Comparison of ENCODE assay signal across 7 mouse cellular contexts in genomic region chr11:79992592-79993355, GRCm38 (mm10). TPM values are rescaled to one million over a fixed set of nuclear protein-coding genes. Genes with fewer than 3 reads are reported as not detected.
DNase-seq lines count a peak whose midpoint lies in the region; ATAC-seq lines count a peak whose summit lies in the region.

TSS of gene Suz12 (plus strand) at chr11:79993106.

- peak; percentile 93 for DNase-seq in adrenal gland, adult 8-10 months
- DNase-seq in embryo, embryonic 9.5 days (ENCODE audit: extremely low spot score) = peak; percentile 98
- peak; percentile 89 to 95 for DNase-seq in gastrocnemius, postnatal 4 days (ENCODE audit: low spot score in 2 of 2)
- peak; percentile 92 to 95 for DNase-seq in left cerebral cortex, postnatal 36 days (ENCODE audit: low spot score in 2 of 2)
- DNase-seq in midbrain, embryonic 11.5 days (ENCODE audit: low spot score, missing footprints) = peak; percentile 100
- DNase-seq in skeletal muscle tissue, adult 2 months (ENCODE audit: low read depth, low spot score) = peak; percentile 89

- peak; percentile 95 for ATAC-seq in intestine, embryonic 16.5 days
- peak; percentile 94 for ATAC-seq in midbrain, embryonic 11.5 days (ENCODE audit: low FRiP score)

- H3K27me3 ChIP-seq in intestine, embryonic 16.5 days (replicated peaks; ENCODE audit: control insufficient read depth, insufficient read depth, low read length) = no peaks in the 10 kb centered on the region
- no peaks in the 10 kb centered on the region for H3K27me3 ChIP-seq in midbrain, embryonic 11.5 days (ENCODE audit: control insufficient read depth, insufficient read depth, low read length)

- no peaks in the 10 kb centered on the region for H3K9me3 ChIP-seq in intestine, embryonic 16.5 days (ENCODE audit: control insufficient read depth, low read length)
- no peaks in the 10 kb centered on the region for H3K9me3 ChIP-seq in midbrain, embryonic 11.5 days (ENCODE audit: control insufficient read depth, low read length)

- no peaks in the 10 kb centered on the region for H3K36me3 ChIP-seq in intestine, embryonic 16.5 days (ENCODE audit: control insufficient read depth, insufficient read depth, low read length)
- 0 out of 2 replicates have a peak, but pooled peaks cover 4% of the 10 kb centered on the region for H3K36me3 ChIP-seq in midbrain, embryonic 11.5 days (ENCODE audit: control insufficient read depth, insufficient read depth, low read length)

- no peaks in the 10 kb centered on the region for H3K4me1 ChIP-seq in intestine, embryonic 16.5 days (ENCODE audit: control insufficient read depth, insufficient read depth, low read length)
- H3K4me1 ChIP-seq in midbrain, embryonic 11.5 days (ENCODE audit: control insufficient read depth, insufficient read depth, low read length) = peaks cover 6% of the 10 kb centered on the region

- H3K4me3 ChIP-seq in intestine, embryonic 16.5 days (ENCODE audit: low read length) = peak within 1 kb of the TSS; percentile 86
- peak within 1 kb of the TSS; percentile 98 for H3K4me3 ChIP-seq in midbrain, embryonic 11.5 days (ENCODE audit: low read depth, low read length)

- H3K27ac ChIP-seq in intestine, embryonic 16.5 days (ENCODE audit: low read length) = peak within 1 kb of the TSS; percentile 100
- peak within 1 kb of the TSS; percentile 99 for H3K27ac ChIP-seq in midbrain, embryonic 11.5 days (ENCODE audit: low read depth, low read length)

- peak within 1 kb of the TSS; percentile 97 for H3K9ac ChIP-seq in intestine, embryonic 16.5 days (ENCODE audit: low read depth, low read length)
- peak within 1 kb of the TSS; percentile 94 for H3K9ac ChIP-seq in midbrain, embryonic 11.5 days (ENCODE audit: low read length)

- intact Hi-C loops in left cerebral cortex, postnatal 36 days (cut with DNase I) = loop anchor here (2.0 kb wide), 1 partner anchor 30 kb away; the partner anchor contains the start of gene Utp6

- WGBS in intestine, embryonic 16.5 days = under 1% methylated on average over 47 of the region's 74 CpGs
- under 1% methylated on average over 60 of the region's 74 CpGs for WGBS in midbrain, embryonic 11.5 days

- peak within 1 kb of the TSS; percentile 87 for H3K4me2 ChIP-seq in intestine, embryonic 16.5 days (ENCODE audit: low read depth, low read length)
- H3K4me2 ChIP-seq in midbrain, embryonic 11.5 days = peak within 1 kb of the TSS; percentile 70

RNA-seq across cellular contexts. Expression of gene Suz12, which starts in this region (rescaled TPM):
- total RNA-seq in adrenal gland, adult 8-10 months (2022) = 10 to 100 TPM; 42.8 to 53.9 (median 47.1) TPM
- 10 to 100 TPM; 36.0 to 44.7 TPM for total RNA-seq in gastrocnemius, postnatal 4 days (2021)
- 13.6 and 14.3 TPM in 2 replicates for polyA plus RNA-seq in intestine, embryonic 16.5 days (2015; fragmentation: Nextera tagmentation; extraction: Ambion mirVana)
- 10 to 100 TPM; 31.1 to 37.1 TPM for total RNA-seq in left cerebral cortex, postnatal 36 days (2021)
- polyA plus RNA-seq in midbrain, embryonic 11.5 days (2014; fragmentation: Nextera tagmentation; extraction: Ambion mirVana) = 28.4 and 30.0 TPM in 2 replicates

Comparison
In these comparisons a context has a peak if more than half of its experiments do, and no peak if none do; other contexts are left out.
1. Peak in every context shown above with its lines: DNase-seq, ATAC-seq, H3K4me3 ChIP-seq and H3K27ac ChIP-seq.